Mouse (Mus musculus): ENCODE results near the gene Theg. TPM values are rescaled to one million over a fixed set of nuclear protein-coding genes. Genes with fewer than 3 reads are reported as not detected.

Gene Theg
- polyA plus RNA-seq, 1 experiment from 2014 or later: not detected

DNA sequence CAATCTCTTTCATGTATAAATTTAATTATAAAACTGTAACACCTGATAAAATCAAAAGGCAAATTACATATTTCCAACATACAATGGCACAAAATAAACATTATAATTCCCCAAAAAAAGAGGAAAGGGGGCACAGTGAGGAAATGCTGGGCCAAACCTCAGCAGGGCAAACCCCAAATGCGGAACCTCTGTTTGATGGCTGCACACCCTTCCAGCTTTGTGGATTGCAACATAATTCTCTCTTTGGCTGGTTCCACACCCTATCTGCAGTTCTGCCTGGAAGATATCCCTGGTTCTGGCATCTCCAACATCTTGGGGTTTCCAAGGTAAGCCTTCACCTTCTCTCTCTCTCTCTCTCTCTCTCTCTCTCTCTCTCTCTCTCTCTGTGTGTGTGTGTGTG is 3.6 kb upstream of the Theg start:
- Histone ChIP-seq H3K4me2 (replicated peaks) (no peak overlapping the region), H3K36me3 (no peaks in the 10 kb centered on the region), H3K4me3 (no peak overlapping the region), H3K9ac (no peak overlapping the region), H3K27me3 (peaks cover 5% of the 10 kb centered on the region; the same call in 1 of the 2 replicates), H3K4me1 (no peaks in the 10 kb centered on the region), H3K27ac (no peak overlapping the region), H3K9me3 (no peaks in the 10 kb centered on the region)
- ATAC-seq (ENCODE audit: insufficient number of reproducible peaks, insufficient read depth, low FRiP score, low TSS enrichment): no peak
- 92% methylated on average over 1 of the region's 1 CpGs for WGBS

DNA sequence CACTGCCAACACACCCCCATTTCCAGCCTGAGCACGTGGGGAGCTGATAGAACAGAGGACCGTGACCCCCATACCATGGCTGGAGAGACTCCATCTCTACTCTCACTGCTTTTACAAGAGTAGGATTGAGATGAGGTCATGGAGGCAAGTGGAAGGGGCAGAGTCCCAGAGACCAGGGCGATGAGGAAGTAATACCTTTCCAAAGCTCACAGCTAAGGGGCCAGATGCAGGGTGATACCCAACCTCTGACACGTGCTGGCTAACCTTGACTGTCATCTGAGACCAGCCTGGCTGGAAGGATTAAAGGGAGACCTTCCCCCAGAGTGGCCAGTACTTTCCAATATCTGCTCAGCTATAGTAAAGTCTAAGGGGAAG is 608 bp upstream of the Theg start:
- Histone ChIP-seq H3K9ac (no peak overlapping the region), H3K4me3 (no peak overlapping the region), H3K9me3 (no peaks in the 10 kb centered on the region), H3K27me3 (no peaks in the 10 kb centered on the region), H3K4me2 (replicated peaks) (no peak overlapping the region), H3K4me1 (no peaks in the 10 kb centered on the region), H3K36me3 (no peaks in the 10 kb centered on the region), H3K27ac (no peak overlapping the region)
- WGBS: 72% methylated on average over 4 of the region's 4 CpGs
- ATAC-seq (ENCODE audit: insufficient number of reproducible peaks, insufficient read depth, low FRiP score, low TSS enrichment): no peak

- H3K27ac ChIP-seq: no peak overlapping the region
- no peak overlapping the region for H3K9ac ChIP-seq
- no peaks in the 10 kb centered on the region for H3K36me3 ChIP-seq
- no peaks in the 10 kb centered on the region for H3K27me3 ChIP-seq
- H3K4me1 ChIP-seq: no peaks in the 10 kb centered on the region
- WGBS: 70% methylated on average over 8 of the region's 8 CpGs
- no peak overlapping the region for H3K4me2 ChIP-seq (replicated peaks)
- no peaks in the 10 kb centered on the region for H3K9me3 ChIP-seq
- H3K4me3 ChIP-seq: no peak overlapping the region
- ATAC-seq (ENCODE audit: insufficient number of reproducible peaks, insufficient read depth, low FRiP score, low TSS enrichment): no peak
Measured at GRCm38 (mm10) chr10:79586243-79586642, 888 bp downstream of the Theg start.

GRCm38 (mm10) chr10:79585723-79586122 is 1.4 kb downstream of the Theg start:
- H3K27me3 ChIP-seq: no peaks in the 10 kb centered on the region
- no peak overlapping the region for H3K4me2 ChIP-seq (replicated peaks)
- H3K9ac ChIP-seq: no peak overlapping the region
- H3K4me3 ChIP-seq: no peak overlapping the region
- no peaks in the 10 kb centered on the region for H3K4me1 ChIP-seq
- 96% methylated on average over 5 of the region's 5 CpGs for WGBS
- no peak overlapping the region for H3K27ac ChIP-seq
- no peaks in the 10 kb centered on the region for H3K9me3 ChIP-seq
- H3K36me3 ChIP-seq: no peaks in the 10 kb centered on the region
- ATAC-seq (ENCODE audit: insufficient number of reproducible peaks, insufficient read depth, low FRiP score, low TSS enrichment): no peak

DNA sequence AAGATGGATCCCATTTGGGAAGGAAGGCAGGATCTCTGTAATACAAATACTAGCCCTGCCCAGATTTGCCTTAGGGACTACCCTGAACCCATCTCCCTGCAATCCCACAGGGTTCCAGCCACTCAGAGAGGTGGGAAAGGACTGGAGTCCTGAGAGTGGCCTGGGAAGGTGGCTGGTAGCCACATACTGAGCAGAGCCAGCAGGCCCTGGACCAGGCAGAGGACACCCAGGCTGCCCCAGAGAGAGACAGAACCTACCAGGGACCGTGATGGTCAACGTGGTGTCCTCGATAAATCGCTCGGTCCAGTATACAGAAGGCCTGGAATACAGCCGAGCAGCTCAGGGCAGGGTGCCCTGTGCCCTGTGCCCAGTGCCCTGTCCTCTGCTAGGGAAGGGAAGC is 2.0 kb downstream of the Theg start:
- Histone ChIP-seq H3K27me3 (no peaks in the 10 kb centered on the region), H3K27ac (no peak overlapping the region), H3K9ac (no peak overlapping the region), H3K9me3 (no peaks in the 10 kb centered on the region), H3K36me3 (no peaks in the 10 kb centered on the region), H3K4me2 (replicated peaks) (no peak overlapping the region), H3K4me1 (no peaks in the 10 kb centered on the region), H3K4me3 (no peak overlapping the region)
- no peak for ATAC-seq (ENCODE audit: insufficient number of reproducible peaks, insufficient read depth, low FRiP score, low TSS enrichment)
- 89% methylated on average over 6 of the region's 6 CpGs for WGBS

GRCm38 (mm10) chr10:79584426-79584825 is 2.7 kb downstream of the Theg start:
- H3K4me1 ChIP-seq: no peaks in the 10 kb centered on the region
- no peaks in the 10 kb centered on the region for H3K36me3 ChIP-seq
- H3K9me3 ChIP-seq: no peaks in the 10 kb centered on the region
- 79% methylated on average over 9 of the region's 9 CpGs for WGBS
- H3K4me2 ChIP-seq (replicated peaks): no peak overlapping the region
- no peak overlapping the region for H3K9ac ChIP-seq
- H3K4me3 ChIP-seq: no peak overlapping the region
- no peak overlapping the region for H3K27ac ChIP-seq
- no peaks in the 10 kb centered on the region for H3K27me3 ChIP-seq
- no peak; the same call in 1 of the 2 replicates for ATAC-seq (ENCODE audit: insufficient number of reproducible peaks, insufficient read depth, low FRiP score, low TSS enrichment)

DNA sequence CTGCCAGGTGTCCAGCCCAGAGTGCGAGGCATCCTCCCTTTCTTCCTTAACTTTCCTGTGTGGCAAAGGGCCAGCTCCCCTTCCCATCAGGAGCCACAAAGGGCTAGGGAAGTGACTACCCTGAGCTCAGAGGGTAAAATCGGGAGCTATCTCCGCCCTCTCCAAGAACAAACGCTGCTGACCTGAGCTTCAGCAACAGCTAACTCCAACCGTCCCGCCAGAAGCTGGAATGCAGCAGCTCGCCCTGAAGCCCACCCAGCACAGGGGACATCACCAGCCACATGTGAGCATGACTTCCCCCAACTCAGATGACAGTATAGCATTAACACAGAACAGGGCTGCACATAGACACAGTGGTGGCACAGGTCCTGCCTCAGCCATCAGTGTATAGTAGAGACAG is 3.1 kb downstream of the Theg start:
- 62% methylated on average over 7 of the region's 7 CpGs for WGBS
- Histone ChIP-seq H3K4me2 (replicated peaks) (no peak overlapping the region), H3K9ac (no peak overlapping the region), H3K4me3 (no peak overlapping the region), H3K36me3 (no peaks in the 10 kb centered on the region), H3K9me3 (no peaks in the 10 kb centered on the region), H3K27ac (no peak overlapping the region), H3K27me3 (no peaks in the 10 kb centered on the region), H3K4me1 (no peaks in the 10 kb centered on the region)
- ATAC-seq (ENCODE audit: insufficient number of reproducible peaks, insufficient read depth, low FRiP score, low TSS enrichment): no peak

- H3K9ac ChIP-seq: no peak overlapping the region
- no peaks in the 10 kb centered on the region for H3K4me1 ChIP-seq
- H3K9me3 ChIP-seq: no peaks in the 10 kb centered on the region
- H3K36me3 ChIP-seq: no peaks in the 10 kb centered on the region
- no peak overlapping the region for H3K4me2 ChIP-seq (replicated peaks)
- no peak overlapping the region for H3K27ac ChIP-seq
- ATAC-seq (ENCODE audit: insufficient number of reproducible peaks, insufficient read depth, low FRiP score, low TSS enrichment): no peak
- no peaks in the 10 kb centered on the region for H3K27me3 ChIP-seq
- 84% methylated on average over 8 of the region's 8 CpGs for WGBS
- no peak overlapping the region for H3K4me3 ChIP-seq
Measured at GRCm38 (mm10) chr10:79581501-79581900, 5.6 kb downstream of the Theg start.

DNA sequence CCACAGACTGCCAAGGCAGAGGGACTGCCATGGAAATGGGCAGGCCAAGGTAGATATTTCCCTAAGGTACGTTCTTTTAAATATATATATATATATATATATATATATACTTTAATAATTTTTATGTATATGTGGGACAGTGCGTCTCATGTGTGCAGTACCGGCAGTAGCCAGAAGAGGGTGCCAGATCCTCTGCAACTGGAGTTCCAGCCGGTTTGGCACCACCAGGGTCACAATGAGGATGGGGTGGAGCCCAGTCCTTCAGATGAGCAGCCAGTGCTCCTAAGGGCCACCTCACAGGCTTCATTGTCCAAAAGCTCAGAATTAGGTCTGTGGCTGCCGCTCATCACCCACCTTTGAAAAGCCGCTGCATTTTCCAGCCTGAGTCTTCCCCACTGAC is 6.3 kb downstream of the Theg start:
- H3K27ac ChIP-seq: no peak overlapping the region
- H3K9ac ChIP-seq: no peak overlapping the region
- no peak overlapping the region for H3K4me2 ChIP-seq (replicated peaks)
- H3K27me3 ChIP-seq: no peaks in the 10 kb centered on the region
- H3K4me1 ChIP-seq: no peaks in the 10 kb centered on the region
- no peaks in the 10 kb centered on the region for H3K36me3 ChIP-seq
- no peaks in the 10 kb centered on the region for H3K9me3 ChIP-seq
- WGBS: 38% methylated on average over 6 of the region's 6 CpGs
- no peak overlapping the region for H3K4me3 ChIP-seq
- ATAC-seq (ENCODE audit: insufficient number of reproducible peaks, insufficient read depth, low FRiP score, low TSS enrichment): no peak

GRCm38 (mm10) chr10:79580356-79580755 is 6.8 kb downstream of the Theg start:
- H3K27me3 ChIP-seq: no peaks in the 10 kb centered on the region
- no peak overlapping the region for H3K4me2 ChIP-seq (replicated peaks)
- no peaks in the 10 kb centered on the region for H3K4me1 ChIP-seq
- no peaks in the 10 kb centered on the region for H3K36me3 ChIP-seq
- H3K9me3 ChIP-seq: no peaks in the 10 kb centered on the region
- no peak overlapping the region for H3K4me3 ChIP-seq
- H3K27ac ChIP-seq: no peak overlapping the region
- no peak for ATAC-seq (ENCODE audit: insufficient number of reproducible peaks, insufficient read depth, low FRiP score, low TSS enrichment)
- no peak overlapping the region for H3K9ac ChIP-seq
- WGBS: 71% methylated on average over 7 of the region's 7 CpGs

GRCm38 (mm10) chr10:79579781-79580180 is 7.3 kb downstream of the Theg start:
- Histone ChIP-seq H3K36me3 (no peaks in the 10 kb centered on the region), H3K4me1 (no peaks in the 10 kb centered on the region), H3K9me3 (no peaks in the 10 kb centered on the region), H3K4me3 (no peak overlapping the region), H3K27me3 (no peaks in the 10 kb centered on the region), H3K9ac (no peak overlapping the region), H3K27ac (no peak overlapping the region), H3K4me2 (replicated peaks) (no peak overlapping the region)
- 76% methylated on average over 12 of the region's 12 CpGs for WGBS
- no peak for ATAC-seq (ENCODE audit: insufficient number of reproducible peaks, insufficient read depth, low FRiP score, low TSS enrichment)

DNA sequence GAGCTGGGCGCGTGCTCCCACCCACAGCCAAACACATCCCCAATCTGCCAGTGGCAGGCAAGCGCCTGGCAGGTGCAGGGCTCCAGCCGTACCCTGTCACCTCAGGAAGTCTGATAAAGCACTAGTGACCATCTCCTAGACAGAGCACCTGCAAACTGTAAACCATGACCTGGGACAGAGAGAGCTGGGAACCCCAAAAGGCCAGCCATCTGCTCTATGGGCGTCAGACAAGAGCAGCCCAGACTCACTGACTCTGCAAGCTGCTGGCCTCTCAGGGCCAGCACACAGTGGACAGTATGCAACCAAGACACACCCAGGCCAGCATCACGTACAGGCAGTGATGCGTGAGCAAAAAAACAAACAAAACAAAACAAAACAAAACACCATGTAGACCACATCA is 8.2 kb downstream of the Theg start:
- H3K4me2 ChIP-seq (replicated peaks): no peak overlapping the region
- no peak overlapping the region for H3K4me3 ChIP-seq
- no peak overlapping the region for H3K27ac ChIP-seq
- no peaks in the 10 kb centered on the region for H3K27me3 ChIP-seq
- H3K9me3 ChIP-seq: no peaks in the 10 kb centered on the region
- H3K4me1 ChIP-seq: no peaks in the 10 kb centered on the region
- H3K36me3 ChIP-seq: no peaks in the 10 kb centered on the region
- ATAC-seq (ENCODE audit: insufficient number of reproducible peaks, insufficient read depth, low FRiP score, low TSS enrichment): no peak
- 75% methylated on average over 7 of the region's 7 CpGs for WGBS
- no peak overlapping the region for H3K9ac ChIP-seq

DNA sequence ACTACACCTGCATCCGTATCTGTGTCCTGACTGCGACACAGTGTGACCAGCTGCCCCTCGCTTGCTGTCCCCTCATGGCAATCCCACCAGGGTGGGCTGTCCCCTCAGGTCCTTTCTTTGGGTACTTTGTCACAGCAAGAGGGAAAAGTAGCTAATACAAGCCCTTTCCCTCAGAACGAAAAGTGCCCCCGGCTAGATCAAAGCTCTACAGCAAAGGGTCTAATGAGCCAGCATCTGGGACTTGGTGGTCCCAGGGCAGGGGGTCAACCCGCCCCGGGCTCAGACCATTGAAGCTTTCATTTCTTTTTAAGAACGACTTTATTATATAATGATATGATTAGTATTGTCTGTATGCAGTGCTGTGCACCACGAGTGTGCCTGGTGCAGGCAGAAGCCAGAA is 8.9 kb downstream of the Theg start:
- no peak for ATAC-seq (ENCODE audit: insufficient number of reproducible peaks, insufficient read depth, low FRiP score, low TSS enrichment)
- H3K9me3 ChIP-seq: no peaks in the 10 kb centered on the region
- no peaks in the 10 kb centered on the region for H3K36me3 ChIP-seq
- no peak overlapping the region for H3K27ac ChIP-seq
- H3K27me3 ChIP-seq: no peaks in the 10 kb centered on the region
- H3K4me2 ChIP-seq (replicated peaks): no peak overlapping the region
- no peak overlapping the region for H3K9ac ChIP-seq
- H3K4me3 ChIP-seq: no peak overlapping the region
- no peaks in the 10 kb centered on the region for H3K4me1 ChIP-seq
- 40% methylated on average over 9 of the region's 9 CpGs for WGBS
